Mouse (Mus musculus) c-Kit-positive CD71-positive TER-119-positive erythroid progenitor cells, embryonic 14.5 days (primary cell): ENCODE measurements around the gene Mettl7a3.

Experiments used
- DNase-seq: peaks from one replicate; pipeline ENCODE4 v3.0.0-alpha.2; 2013; ENCODE audit warnings: low spot score

Mettl7a3 gene

GRCm38 (mm10) chr15:100388224-100388835 lies 53.6 kb downstream of the Mettl7a3 start:
- no peak for DNase-seq

- DNase-seq: no peak
Observed at GRCm38 (mm10) chr15:100388886-100389285, 54.2 kb downstream of the Mettl7a3 start.
